Mouse (Mus musculus): Measurements from ENCODE around the gene Map7d3.

The Map7d3 gene

DNA sequence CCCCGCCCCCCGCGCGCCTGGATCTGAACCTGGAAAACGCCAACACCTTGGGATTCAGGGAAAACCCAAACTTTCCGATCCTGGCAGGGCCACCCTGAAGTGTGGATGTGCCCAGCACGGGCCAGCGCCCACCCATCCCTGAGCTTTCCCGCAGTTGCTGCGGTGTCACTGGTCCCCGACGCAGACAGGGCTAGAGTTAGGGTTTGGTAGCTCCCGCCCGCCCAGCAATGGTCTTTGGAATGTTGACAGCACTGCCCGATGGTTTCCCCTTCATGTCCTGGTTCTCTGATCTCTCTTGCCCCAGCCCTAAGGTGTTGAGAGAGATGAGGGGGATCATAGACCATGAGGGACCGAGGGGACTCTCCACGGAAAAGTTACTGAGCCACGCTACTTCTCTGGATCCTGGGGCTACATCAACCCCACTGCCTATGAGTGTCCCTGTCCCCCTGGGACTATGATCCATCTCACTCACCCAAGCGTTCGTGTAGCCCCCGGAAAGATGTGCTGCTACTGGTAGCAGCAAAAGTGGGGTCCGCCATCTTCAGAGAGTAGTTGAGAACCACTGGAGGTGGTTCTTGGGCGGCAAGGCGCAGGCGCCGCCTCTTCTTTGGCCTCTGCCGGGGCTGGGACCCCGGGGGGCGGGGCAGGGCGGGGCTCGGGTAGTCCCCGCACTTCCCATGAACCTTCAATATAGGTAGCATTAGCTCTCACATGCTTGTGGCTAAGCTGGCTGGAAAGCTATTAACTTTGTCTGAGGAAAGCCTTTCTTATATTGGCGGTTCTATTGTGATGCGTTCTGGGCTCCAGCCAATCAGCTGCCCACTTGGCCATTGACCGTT, at the start of gene Map7d3:
Gene Map7d3, minus strand, starts transcription at position 562 of the 839 bp plus-strand sequence.
- TF ChIP-seq GATA4 (IDR thresholded peaks at IDR 0.05; ENCODE audit: insufficient replicate concordance, low read length): no peak

DNA sequence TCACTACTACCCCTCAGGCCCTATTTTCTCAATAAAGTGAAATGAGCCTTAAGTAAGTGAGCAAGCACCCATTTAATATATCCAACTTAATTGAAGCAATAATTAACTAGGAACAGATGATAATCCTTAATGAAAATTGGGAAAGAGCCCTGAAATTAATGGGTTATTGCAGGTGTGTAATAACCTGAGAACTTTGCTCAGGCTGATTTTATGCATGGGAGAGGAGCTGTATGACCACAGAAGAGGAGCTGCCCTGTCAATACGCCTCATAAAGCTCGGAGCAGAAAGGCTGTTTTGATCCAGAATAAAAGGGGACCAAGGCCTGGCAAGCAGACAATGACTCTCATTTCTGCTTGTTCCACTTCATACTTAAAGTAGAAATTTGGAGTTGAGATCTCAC, 47.7 kb upstream of the Map7d3 start, which contains the start of gene Adgrg4:
Gene Adgrg4, plus strand, starts transcription at position 301 of the 400 bp plus-strand sequence.
- TF ChIP-seq GATA4 (IDR thresholded peaks at IDR 0.05; ENCODE audit: insufficient replicate concordance, low read length): no peak

DNA sequence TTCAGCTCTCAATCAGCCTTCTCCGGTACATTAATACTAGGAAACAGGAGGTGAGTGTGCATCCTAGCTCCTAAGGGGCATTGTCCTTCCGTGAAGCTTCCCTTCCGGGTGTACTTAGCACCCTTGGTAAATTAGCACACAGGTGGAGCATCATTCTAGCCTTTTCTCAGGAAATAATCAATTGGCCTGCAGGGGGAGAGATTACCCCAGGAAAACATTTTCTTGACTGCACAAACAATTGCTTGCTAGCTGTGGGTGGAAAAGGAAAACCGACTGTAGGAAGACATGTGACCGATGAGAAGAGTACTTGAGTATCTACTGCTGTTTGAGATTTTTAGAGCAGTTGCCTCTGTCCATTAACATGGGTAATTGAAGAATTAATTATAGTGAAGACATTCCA, 19.1 kb upstream of the Map7d3 start:
- no peak for TF ChIP-seq GATA4 (IDR thresholded peaks at IDR 0.05; ENCODE audit: insufficient replicate concordance, low read length)

DNA sequence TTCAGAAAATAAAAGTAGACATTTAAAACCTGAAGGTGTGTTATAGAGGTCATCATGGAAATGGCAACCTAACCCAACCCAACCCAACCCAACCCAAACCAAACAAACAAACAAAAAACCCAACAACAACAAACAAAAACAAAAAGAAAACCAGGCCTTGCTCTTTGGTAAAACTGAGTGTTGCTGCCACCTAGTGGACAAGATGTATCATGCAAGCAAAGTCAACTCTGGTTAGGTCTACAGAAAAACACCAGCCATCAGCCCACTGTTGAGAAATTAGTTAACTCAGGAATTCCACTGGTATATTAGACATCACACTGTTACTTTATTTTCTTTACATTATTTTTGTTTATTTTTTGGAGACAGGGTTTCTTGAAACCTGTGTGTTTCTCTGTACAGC, 17.2 kb upstream of the Map7d3 start:
- no peak for TF ChIP-seq GATA4 (IDR thresholded peaks at IDR 0.05; ENCODE audit: insufficient replicate concordance, low read length)

DNA sequence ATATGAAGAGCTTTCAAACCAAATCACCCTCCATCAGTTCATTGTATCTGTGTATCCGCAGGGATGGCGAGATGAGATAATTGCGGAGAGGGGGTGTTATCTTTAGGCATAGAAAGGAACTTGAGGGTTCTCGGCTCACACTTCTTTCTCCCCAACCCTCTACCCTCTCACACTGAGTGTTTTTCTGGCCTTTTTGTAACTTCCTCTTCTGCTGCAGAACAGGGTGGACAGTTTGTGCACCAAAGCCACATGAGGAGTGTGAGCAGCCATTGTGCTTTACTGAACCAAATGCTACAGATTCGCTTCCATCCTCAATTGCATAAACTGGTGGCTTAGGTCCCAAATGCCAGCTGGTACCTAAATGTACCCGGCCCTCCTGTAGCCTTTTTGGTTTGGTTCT, 13.7 kb upstream of the Map7d3 start:
- TF ChIP-seq GATA4 (IDR thresholded peaks at IDR 0.05; ENCODE audit: insufficient replicate concordance, low read length): no peak

DNA sequence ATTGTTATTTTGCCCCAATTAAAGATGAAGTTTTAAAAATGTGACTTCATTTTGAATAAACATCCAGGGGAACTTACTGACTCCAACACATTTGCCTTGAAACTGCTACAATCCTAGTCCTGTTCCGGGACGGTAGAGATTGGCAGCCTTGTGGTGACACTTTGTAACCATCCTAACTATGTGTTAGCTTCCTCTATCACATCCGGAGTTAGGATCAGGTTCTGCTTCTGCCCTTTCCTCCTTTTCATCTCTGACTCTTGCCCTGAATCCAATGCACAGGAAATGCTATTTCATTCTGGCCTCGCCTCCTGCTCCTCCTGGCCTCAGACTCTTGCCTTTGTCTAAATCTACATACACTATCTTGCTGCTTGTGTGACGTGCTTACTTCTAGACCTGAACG, 5.4 kb upstream of the Map7d3 start:
- no peak for TF ChIP-seq GATA4 (IDR thresholded peaks at IDR 0.05; ENCODE audit: insufficient replicate concordance, low read length)

DNA sequence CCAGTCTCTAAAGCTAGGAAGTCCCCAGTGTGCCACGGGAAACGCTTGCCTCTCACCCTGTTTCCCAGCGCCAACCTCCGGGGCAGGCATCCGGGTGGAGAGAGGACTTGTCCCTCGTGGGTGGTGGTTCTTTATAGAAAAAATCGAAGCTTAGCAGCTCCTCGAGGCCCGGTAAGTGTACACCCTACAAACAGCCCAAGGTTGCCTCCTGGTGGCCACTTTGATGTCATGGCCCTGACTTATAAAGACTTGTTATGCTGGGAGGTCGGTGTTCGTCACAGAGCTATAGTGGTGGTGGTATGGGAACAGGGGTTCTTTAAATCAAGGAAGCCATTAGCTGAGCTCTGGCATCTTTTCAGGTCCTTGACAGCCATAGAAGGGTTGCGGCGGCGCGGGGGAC, 30.9 kb downstream of the Map7d3 start:
- TF ChIP-seq GATA4 (IDR thresholded peaks at IDR 0.05; ENCODE audit: insufficient replicate concordance, low read length): no peak

DNA sequence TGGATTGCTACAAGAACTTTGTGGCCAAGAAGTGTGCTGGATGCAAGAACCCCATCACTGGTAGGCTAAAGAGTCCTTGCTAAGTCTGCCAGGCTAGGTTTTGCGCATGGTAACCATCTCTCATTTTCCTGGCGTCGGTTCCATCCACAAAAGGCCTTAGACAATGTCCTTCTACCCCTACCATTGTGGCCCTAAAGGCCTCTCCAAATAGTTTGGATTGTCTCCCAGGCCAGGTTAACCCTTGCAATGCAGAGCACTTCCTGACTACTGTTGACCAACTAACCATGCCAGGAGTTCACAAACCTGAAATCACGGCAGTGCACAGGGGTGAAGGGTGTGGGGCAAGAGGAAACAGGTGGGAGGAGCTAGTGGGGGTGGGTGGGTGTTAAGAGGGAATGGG, 31.5 kb downstream of the Map7d3 start:
- no peak for TF ChIP-seq GATA4 (IDR thresholded peaks at IDR 0.05; ENCODE audit: insufficient replicate concordance, low read length)

DNA sequence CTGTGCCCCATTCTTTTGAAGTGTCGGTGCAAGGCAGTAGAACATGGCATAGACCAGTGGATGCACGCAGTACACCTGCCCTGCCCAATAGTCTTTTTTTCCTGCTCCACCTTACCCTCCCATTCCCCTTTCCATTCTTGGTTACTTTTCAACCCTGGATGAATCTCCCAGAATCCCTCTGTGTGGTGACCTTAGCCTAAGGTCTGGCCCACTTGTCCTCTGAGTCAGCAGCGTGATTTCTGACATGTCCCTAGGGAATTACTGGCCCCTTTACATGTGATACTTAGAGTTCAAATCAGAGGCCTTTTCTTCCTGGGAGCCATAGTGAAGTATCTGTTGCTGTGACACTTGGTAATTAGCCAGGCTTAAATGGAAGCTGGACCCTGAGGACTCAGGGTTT, 34.6 kb downstream of the Map7d3 start:
- no peak for TF ChIP-seq GATA4 (IDR thresholded peaks at IDR 0.05; ENCODE audit: insufficient replicate concordance, low read length)

DNA sequence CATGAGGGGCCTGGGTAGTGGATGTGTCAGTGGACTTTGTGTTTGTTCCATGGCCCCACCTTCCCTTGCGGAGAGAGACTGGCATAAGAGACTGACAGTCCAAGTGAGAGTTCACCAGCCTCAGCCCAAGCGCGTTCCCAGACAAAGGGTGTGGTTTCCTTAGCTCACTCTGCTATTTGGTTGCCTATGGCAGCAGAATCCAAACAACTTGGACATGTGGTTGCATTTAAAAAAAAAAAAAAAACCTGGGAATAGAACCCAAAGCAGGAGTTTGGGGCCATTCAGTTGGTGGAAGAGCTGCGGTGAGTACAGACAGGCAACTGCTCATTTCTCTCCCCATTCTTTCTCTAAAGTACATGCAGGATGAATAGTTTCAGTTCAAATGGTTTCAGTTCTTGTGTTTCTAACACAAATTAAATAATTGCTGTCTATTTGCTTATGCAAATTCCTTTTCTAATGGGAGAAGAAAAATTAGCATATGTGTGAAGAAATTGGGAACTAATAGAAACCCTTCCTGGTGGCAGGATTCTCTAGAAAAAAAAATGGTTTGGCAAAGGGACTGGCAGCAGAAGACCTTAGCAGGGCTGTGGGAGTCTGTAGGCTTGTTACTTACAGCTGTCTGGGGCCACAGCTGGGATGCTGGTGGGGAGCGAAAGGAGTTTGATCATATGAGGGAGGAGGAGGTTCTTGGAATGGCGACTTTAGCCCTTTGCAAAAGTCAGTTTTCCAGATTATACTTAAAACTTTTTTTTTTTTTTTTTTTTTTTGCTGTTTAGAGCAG, 35.7 kb downstream of the Map7d3 start:
- no peak for TF ChIP-seq GATA4 (IDR thresholded peaks at IDR 0.05; ENCODE audit: insufficient replicate concordance, low read length)

DNA sequence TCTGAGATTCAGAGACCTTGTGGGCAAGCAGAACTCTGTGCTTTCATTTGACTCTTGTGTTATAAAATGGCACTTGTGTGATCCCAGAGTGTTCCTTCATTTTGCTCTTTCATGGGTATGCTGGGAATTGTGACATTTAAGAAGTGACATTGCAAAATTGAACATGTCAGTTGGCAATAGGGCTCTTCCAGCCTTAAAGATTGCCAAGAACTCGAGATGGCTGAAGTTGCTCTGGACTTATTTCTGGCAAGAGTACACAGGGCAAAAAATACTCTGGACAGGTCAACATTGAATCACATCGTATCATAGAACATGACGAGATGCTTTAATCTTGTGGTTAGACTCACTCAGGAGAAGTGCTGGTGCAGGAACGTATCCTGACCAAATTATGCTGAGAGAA, 48.8 kb downstream of the Map7d3 start:
- TF ChIP-seq GATA4 (IDR thresholded peaks at IDR 0.05; ENCODE audit: insufficient replicate concordance, low read length): no peak

DNA sequence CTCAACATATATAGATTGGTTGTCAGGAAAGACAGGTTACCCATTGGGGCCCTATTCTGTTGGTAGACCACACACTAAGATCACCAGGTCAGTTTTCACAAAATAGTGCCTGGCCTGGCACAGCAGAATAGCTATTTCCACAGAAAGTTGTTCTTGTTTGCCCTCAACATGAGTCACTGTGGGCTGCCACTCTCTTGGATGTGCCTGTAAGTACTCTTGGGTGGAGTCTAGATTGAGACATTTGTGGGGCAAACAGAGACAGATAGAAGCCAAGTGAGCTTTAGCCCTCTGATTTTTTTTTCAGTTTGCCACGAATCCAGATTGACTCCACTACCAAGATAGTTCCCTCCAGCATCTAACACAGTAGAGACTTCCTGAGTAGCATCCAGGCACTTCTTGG, 50.4 kb downstream of the Map7d3 start:
- no peak for TF ChIP-seq GATA4 (IDR thresholded peaks at IDR 0.05; ENCODE audit: insufficient replicate concordance, low read length)

DNA sequence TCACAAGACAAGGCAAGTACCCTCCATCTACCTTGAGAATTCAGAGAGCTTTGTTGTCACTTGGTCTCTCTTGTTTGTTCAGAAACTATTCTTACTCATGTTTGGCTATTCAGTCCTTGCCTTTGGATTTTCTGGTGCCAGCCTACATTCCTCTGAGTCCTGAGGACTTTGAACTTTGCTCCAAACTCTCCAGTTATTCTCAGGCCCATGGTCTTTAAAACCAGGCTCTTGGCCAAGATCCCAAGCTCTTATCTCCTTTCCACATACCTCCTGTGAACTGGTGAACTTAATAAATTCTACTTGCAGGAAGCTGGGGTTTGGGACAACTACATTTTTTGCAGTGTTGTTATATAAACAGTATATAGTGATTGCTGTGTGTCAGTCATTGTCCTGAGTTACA, 52.3 kb downstream of the Map7d3 start:
- peak; percentile 45; the same call in 1 of the 2 replicates for TF ChIP-seq GATA4 (IDR thresholded peaks at IDR 0.05; ENCODE audit: insufficient replicate concordance, low read length)

DNA sequence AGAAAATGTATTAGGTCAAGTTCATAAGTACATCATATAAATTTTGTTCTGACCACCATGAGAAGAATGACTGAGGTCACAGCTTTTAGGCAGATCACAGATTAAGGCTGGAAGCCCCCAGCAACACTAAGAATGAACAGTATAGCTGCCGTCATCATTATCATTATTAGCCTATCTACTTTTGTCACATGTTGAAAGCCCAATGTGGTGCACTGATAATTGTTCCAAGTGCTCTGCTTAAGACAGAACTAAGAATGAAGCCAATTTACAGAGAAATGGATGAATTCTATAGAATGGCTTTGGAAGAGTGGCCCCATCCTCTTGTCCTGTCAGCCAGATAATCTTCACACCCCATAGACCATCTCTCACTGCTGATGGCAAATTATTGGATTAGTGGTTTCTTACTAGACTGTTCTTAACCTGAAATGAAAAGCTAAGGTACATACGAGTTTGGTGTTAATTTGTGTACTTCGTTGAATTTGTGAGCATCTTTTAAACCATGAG, 61.8 kb downstream of the Map7d3 start:
- no peak for TF ChIP-seq GATA4 (IDR thresholded peaks at IDR 0.05; ENCODE audit: insufficient replicate concordance, low read length)

DNA sequence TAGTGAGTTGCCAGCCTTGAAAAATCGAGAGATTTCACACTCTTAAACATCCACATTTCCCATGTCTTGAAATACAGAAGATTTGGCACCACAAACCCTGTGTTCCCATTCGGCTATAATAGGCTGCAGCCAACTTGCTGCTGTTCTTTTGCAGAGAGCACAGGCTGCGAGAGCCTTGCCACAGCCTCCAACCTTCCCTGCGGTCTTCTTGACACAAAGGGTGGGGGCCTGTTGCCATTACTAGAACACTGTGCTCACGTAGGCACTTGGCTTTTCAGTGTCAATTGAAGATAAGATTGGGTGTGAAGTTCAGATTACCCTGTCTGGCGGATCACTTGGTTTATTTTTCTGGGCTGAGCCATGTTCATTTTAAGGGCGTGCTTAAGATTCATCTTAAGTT, 65.8 kb downstream of the Map7d3 start:
- TF ChIP-seq GATA4 (IDR thresholded peaks at IDR 0.05; ENCODE audit: insufficient replicate concordance, low read length): no peak

DNA sequence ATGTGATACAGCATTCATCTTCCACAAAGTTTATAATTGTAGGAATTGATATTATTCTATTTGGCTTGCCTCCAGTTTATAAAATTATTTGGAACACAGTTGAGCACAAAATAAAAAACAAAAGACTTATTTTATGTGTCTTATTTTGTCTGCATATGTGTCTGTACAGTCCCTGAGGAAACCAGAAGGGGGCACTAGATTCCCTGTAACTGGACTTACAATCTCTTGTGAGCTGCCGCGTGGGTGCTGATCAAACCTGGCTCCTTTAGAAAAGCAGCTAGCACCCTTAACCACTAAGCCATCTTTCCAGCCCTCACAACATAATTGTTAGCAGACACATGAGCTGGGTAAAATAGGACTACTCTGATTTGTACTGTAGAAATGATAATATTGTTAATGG, 66.5 kb downstream of the Map7d3 start:
- no peak for TF ChIP-seq GATA4 (IDR thresholded peaks at IDR 0.05; ENCODE audit: insufficient replicate concordance, low read length)
